ENCODE assay signal across 17 mouse cellular contexts in genomic region chr2:6264085-6264783, GRCm38 (mm10). TPM values are rescaled to one million over a fixed set of nuclear protein-coding genes. Genes with fewer than 3 reads are reported as not detected.
DNase-seq lines count a peak whose midpoint lies in the region; ATAC-seq and TF ChIP-seq lines count a peak whose summit lies in the region.
"Had no signal": no experiment of that assay in that cellular context is flagged by ENCODE, and none has a peak within 500 bp of the region (broad histone marks: within the 10 kb centered on the region; RNA-seq: fewer than 3 reads in every experiment).

No protein-coding gene starts in this region.

- peak overlapping the region; percentile 59 for H3K4me2 ChIP-seq in liver, embryonic 14.5 days (ENCODE audit: low read depth)
- no peak overlapping the region for H3K4me2 ChIP-seq in stomach, embryonic 16.5 days (ENCODE audit: low read depth, low read length)
- H3K4me2 ChIP-seq in midbrain, embryonic 13.5 days (replicated peaks), result no peak overlapping the region
- H3K4me2 ChIP-seq: embryonic facial prominence, embryonic 15.5 days; heart, embryonic 11.5 days; hindbrain, embryonic 13.5 days; midbrain, embryonic 12.5 days had no signal

- peak; percentile 95 for TF ChIP-seq EP300 in liver, embryonic 14.5 days (IDR thresholded peaks at IDR 0.05; ENCODE audit: low read depth)

- ATAC-seq in common myeloid progenitor, adult 5-6 weeks (replicated peaks; ENCODE audit: low read depth, poor library complexity, severe bottlenecking), result peak; percentile 63
- peak; percentile 97 for ATAC-seq in liver, embryonic 14.5 days (ENCODE audit: insufficient read depth)
- ATAC-seq in stomach, embryonic 16.5 days (ENCODE audit: insufficient read depth, low FRiP score), result 0 out of 2 replicates have a peak, but pooled peaks have one; percentile 44
- ATAC-seq in midbrain, embryonic 13.5 days, result no peak
- ATAC-seq: forebrain, postnatal 0 days had no signal

- peaks cover 2% of the 10 kb centered on the region; the same call in 1 of the 2 replicates for H3K9me3 ChIP-seq in liver, embryonic 14.5 days (ENCODE audit: control insufficient read depth, low read length)
- no peaks in the 10 kb centered on the region for H3K9me3 ChIP-seq in stomach, embryonic 16.5 days (replicated peaks; ENCODE audit: control insufficient read depth, low read length)
- peaks cover 10% of the 10 kb centered on the region; the same call in 1 of the 2 replicates for H3K9me3 ChIP-seq in midbrain, embryonic 13.5 days

- no peaks in the 10 kb centered on the region for H3K36me3 ChIP-seq in liver, embryonic 14.5 days (replicated peaks; ENCODE audit: control insufficient read depth, insufficient read depth, low read depth)
- H3K36me3 ChIP-seq in stomach, embryonic 16.5 days (ENCODE audit: control insufficient read depth, insufficient read depth, low read length), result no peaks in the 10 kb centered on the region
- H3K36me3 ChIP-seq in midbrain, embryonic 13.5 days, result no peaks in the 10 kb centered on the region
- H3K36me3 ChIP-seq: embryonic facial prominence, embryonic 15.5 days; hindbrain, embryonic 13.5 days; midbrain, embryonic 12.5 days had no signal

- peaks cover 35 to 41% of the 10 kb centered on the region in 2 experiments for H3K4me1 ChIP-seq in liver, embryonic 14.5 days (replicated peaks; ENCODE audit: control insufficient read depth in 2 of 2, insufficient read depth in 2 of 2, low read length in 1 of 2)
- H3K4me1 ChIP-seq in stomach, embryonic 16.5 days (ENCODE audit: control insufficient read depth, insufficient read depth, low read length), result peaks cover 4% of the 10 kb centered on the region
- H3K4me1 ChIP-seq in midbrain, embryonic 13.5 days (replicated peaks), result peaks cover 27% of the 10 kb centered on the region

- 22% methylated on average over 8 of the region's 8 CpGs for WGBS in liver, embryonic 14.5 days (ENCODE audit: insufficient replicate concordance)
- 79% methylated on average over 8 of the region's 8 CpGs for WGBS in stomach, embryonic 16.5 days
- WGBS in midbrain, embryonic 13.5 days, result 95% methylated on average over 8 of the region's 8 CpGs

- peak overlapping the region; percentile 13 to 32; a peak in 2 of 4 replicates for H3K4me3 ChIP-seq in liver, embryonic 14.5 days (ENCODE audit: insufficient read depth in 1 of 2, low read depth in 2 of 2, low read length in 2 of 2)
- no peak overlapping the region for H3K4me3 ChIP-seq in stomach, embryonic 16.5 days (replicated peaks; ENCODE audit: low read length)
- H3K4me3 ChIP-seq in midbrain, embryonic 13.5 days (replicated peaks), result no peak overlapping the region
- H3K4me3 ChIP-seq: embryonic facial prominence, embryonic 15.5 days; hindbrain, embryonic 13.5 days; layer of hippocampus, adult 2 months; midbrain, embryonic 12.5 days had no signal

- TF ChIP-seq CTCF in liver, embryonic 14.5 days (IDR thresholded peaks at IDR 0.05; ENCODE audit: low read depth), result no peak

- no peaks in the 10 kb centered on the region for H3K27me3 ChIP-seq in liver, embryonic 14.5 days (ENCODE audit: control insufficient read depth, insufficient read depth, low read length)
- no peaks in the 10 kb centered on the region for H3K27me3 ChIP-seq in stomach, embryonic 16.5 days (ENCODE audit: control insufficient read depth, insufficient read depth, low read length)
- H3K27me3 ChIP-seq in midbrain, embryonic 13.5 days, result peaks cover 15% of the 10 kb centered on the region; the same call in 1 of the 2 replicates
- H3K27me3 ChIP-seq: CH12.LX; embryonic facial prominence, embryonic 15.5 days had no signal

- DNase-seq in spleen, adult 12 weeks (ENCODE audit: low spot score), result peak; percentile 22
- DNase-seq in spleen, postnatal 14 days (ENCODE audit: low spot score in 2 of 2), result no peak
- peak; percentile 72 to 86 (median 80) for DNase-seq in liver, embryonic 14.5 days (ENCODE audit: low read depth in 3 of 3, low spot score in 3 of 3)
- no peak for DNase-seq in left cerebral cortex, adult 8-10 months (ENCODE audit: low spot score in 2 of 2)
- no peak for DNase-seq in adrenal gland, adult 2 months
- DNase-seq: forebrain, postnatal 0 days; kidney, adult 8-10 months; right cerebral cortex, postnatal 25 days had no signal

- H3K9ac ChIP-seq in liver, embryonic 14.5 days (replicated peaks), result peak overlapping the region; percentile 50
- H3K9ac ChIP-seq in stomach, embryonic 16.5 days (ENCODE audit: low read length), result no peak overlapping the region
- no peak overlapping the region for H3K9ac ChIP-seq in midbrain, embryonic 13.5 days (replicated peaks)
- H3K9ac ChIP-seq: embryonic facial prominence, embryonic 15.5 days; forebrain, postnatal 0 days; hindbrain, embryonic 13.5 days; midbrain, embryonic 12.5 days had no signal

- peak overlapping the region; percentile 98 for H3K27ac ChIP-seq in liver, embryonic 14.5 days
- H3K27ac ChIP-seq in stomach, embryonic 16.5 days (ENCODE audit: low read length), result peak overlapping the region; percentile 66; the same call in 1 of the 2 replicates
- no peak overlapping the region for H3K27ac ChIP-seq in midbrain, embryonic 13.5 days
- H3K27ac ChIP-seq: embryonic facial prominence, embryonic 15.5 days; hindbrain, embryonic 13.5 days; layer of hippocampus, adult 2 months; midbrain, embryonic 12.5 days had no signal

RNA-seq across cellular contexts. Expression of gene Echdc3, which starts 51.4 kb away (rescaled TPM):
- total RNA-seq in common myeloid progenitor, adult 5-6 weeks (2017), result 0.78 TPM in 1 of 2 replicates, not detected in the other
- 7.3 and 8.7 TPM in 2 replicates for polyA plus RNA-seq in liver, embryonic 14.5 days (2012; rRNA removed)
- 8.8 and 11.4 TPM in 2 replicates for polyA plus RNA-seq in liver, embryonic 14.5 days (2014; fragmentation: Nextera tagmentation; extraction: Ambion mirVana)
- polyA plus RNA-seq in stomach, embryonic 16.5 days (2015; fragmentation: Nextera tagmentation; extraction: Ambion mirVana), result 12.1 and 13.6 TPM in 2 replicates
- 1 to 10 TPM in 2 of 4 experiments, under 1 TPM in 2; 0.71 to 1.2 (median 0.96) TPM for total RNA-seq in left cerebral cortex, adult 8-10 months (2022)
- 10 to 100 TPM; 40.3 to 69.0 TPM for total RNA-seq in adrenal gland, adult 2 months (2021)
- 58.0 and 70.1 TPM in 2 replicates for polyA plus RNA-seq in adrenal gland, adult 2 months (2012; rRNA removed)
- polyA plus RNA-seq in midbrain, embryonic 13.5 days (2015; fragmentation: Nextera tagmentation; extraction: Ambion mirVana), result 1.9 and 2.3 TPM in 2 replicates

RNA-seq across cellular contexts. Expression of gene Usp6nl, which starts 58.2 kb away (rescaled TPM):
- 14.2 and 24.0 TPM in 2 replicates for total RNA-seq in common myeloid progenitor, adult 5-6 weeks (2017)
- polyA plus RNA-seq in liver, embryonic 14.5 days (2012; rRNA removed), result 2.4 and 3.3 TPM in 2 replicates
- polyA plus RNA-seq in liver, embryonic 14.5 days (2014; fragmentation: Nextera tagmentation; extraction: Ambion mirVana), result 2.8 and 3.0 TPM in 2 replicates
- polyA plus RNA-seq in stomach, embryonic 16.5 days (2015; fragmentation: Nextera tagmentation; extraction: Ambion mirVana), result 9.4 and 10.4 TPM in 2 replicates
- 10 to 100 TPM; 16.9 to 20.8 (median 18.3) TPM for total RNA-seq in left cerebral cortex, adult 8-10 months (2022)
- 10 to 100 TPM; 35.9 to 42.0 TPM for total RNA-seq in adrenal gland, adult 2 months (2021)
- 3.3 and 5.9 TPM in 2 replicates for polyA plus RNA-seq in adrenal gland, adult 2 months (2012; rRNA removed)
- 8.5 and 8.6 TPM in 2 replicates for polyA plus RNA-seq in midbrain, embryonic 13.5 days (2015; fragmentation: Nextera tagmentation; extraction: Ambion mirVana)

Comparison
In these comparisons a context has a peak if more than half of its experiments do, and no peak if none do; other contexts are left out.
1. DNase-seq: peak in spleen, adult 12 weeks (single experiment) and liver, embryonic 14.5 days (3 of 3); none in spleen, postnatal 14 days (0 of 2), left cerebral cortex, adult 8-10 months (0 of 2) and adrenal gland, adult 2 months (single experiment).
2. H3K4me3 ChIP-seq: peak in liver, embryonic 14.5 days (2 of 2); none in stomach, embryonic 16.5 days (single experiment) and midbrain, embryonic 13.5 days (single experiment).